Mouse (Mus musculus): ENCODE data around the gene Mphosph6.

Mphosph6 gene

DNA sequence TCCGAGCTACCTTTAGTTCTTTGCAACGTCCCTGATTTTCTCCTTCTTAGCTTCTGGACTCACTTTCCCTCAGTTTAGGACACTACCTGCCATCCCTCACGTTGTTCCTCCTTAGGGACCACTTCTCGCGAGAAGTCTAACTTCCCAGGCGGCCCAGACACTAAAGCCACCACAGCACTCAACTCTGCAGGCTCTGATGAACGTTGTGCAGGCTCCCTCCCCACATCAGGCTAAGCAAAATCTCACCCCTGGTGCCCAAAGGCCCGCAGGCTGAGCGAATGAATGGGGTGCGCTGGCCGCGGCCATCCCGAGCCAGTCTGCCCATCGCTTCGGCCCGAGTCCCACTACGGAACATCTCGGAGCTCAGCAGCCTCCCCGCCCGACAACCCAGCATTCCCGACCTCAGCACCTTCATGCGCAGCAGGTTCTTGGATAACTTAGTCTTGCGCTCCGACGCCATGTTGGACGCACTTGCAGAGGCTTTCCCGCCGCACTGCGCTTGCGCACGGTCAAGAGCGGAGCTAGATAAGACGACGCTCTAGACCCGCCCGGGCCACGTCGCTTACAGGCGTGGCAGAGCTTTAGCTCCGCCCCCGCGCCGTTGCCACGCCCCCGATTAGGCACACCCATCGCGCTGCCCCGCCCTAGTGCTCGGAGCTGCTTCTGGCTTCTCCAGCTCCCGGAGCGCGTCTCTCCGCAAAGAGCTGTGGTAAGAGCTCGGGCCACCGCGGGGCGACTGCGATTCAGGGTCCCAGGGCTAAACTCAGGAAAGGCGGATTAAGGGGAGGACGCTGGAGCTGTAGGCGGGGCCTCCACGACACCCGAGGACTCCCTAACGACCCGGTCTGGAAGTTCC lies at the start of gene Mphosph6:
Gene Mphosph6 (minus strand): TSS at position 501 of the 856 bp plus-strand sequence.
- DNase-seq (ENCODE audit: extremely low spot score, low spot score) = peak; percentile 95

DNA sequence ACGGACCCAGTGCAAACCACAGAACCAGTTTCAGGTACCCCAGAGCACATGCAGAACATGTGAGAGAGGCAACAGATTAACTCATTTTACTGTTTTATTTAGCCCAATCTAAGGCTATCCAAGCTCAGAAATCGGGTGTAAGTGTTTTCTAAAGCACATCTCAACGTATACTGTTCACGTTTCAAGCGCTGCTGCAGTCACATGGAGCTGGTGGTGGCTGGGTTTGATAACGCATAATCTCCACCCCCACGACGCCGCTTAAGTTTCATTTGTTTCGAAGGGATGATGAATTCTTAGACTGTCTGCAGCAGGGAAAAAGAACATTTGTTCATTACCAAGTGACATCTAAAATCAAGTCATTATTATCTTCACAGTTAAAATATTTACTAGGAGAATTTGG lies 48.7 kb upstream of the Mphosph6 start:
- no peak for DNase-seq (ENCODE audit: extremely low spot score, low spot score)

DNA sequence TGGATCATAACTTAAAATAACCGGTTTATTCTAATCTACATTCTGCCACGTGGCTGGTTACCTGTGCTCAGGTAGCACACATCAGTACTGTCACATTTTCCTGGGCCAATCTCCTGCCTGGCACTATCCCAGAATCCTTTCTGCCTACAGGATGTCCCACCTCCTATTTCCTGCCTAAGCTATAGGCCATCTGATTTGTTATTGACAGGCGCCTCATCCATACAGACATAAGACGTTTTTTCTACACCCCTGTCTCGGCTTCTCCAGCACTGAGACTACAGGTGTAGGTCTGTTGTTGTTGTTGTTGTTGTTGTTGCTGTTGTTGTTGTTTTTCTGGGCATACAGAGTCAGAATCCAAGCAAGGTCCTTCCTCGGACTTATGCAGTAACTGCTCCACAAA lies 46.1 kb upstream of the Mphosph6 start:
- DNase-seq (ENCODE audit: extremely low spot score, low spot score) = no peak

DNA sequence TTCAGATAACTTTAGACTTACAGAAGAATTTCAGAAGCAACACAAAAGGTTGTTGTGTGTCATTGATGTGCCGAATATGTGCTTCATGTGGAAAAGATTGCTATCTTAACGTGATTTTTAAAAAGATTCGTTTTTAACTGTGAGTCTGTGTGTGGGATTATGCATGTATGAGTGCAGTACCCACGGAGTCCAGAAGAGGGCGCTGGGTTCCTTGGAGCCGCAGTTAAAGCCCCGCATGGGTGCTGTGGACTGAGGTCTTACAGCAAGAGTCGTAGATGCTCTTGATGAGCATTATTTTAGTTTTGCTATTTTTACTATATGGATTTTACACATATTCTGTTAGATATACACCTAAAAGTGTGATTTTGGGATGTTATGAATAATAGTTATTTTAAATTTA lies 42.0 kb upstream of the Mphosph6 start:
- no peak for DNase-seq (ENCODE audit: extremely low spot score, low spot score)

DNA sequence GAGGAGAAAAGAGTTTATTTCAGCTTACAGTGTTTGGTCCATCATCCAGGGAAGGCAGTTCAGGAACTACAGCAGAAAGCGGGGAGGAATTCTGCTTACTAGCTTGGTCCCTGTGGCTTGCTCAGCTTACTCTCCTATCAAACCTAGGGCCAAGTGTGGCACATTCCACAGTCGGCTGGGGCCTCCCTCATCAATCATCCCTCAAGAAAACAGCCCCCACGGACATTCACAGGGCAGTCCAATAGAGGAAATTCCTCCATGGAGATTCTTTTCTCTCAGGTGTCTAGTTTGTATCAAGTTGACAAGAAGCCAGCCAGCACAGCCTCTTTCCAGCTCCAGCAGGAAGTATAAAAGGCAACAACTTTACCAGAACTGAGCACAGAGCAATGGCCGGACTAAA lies 11.8 kb upstream of the Mphosph6 start:
- DNase-seq (ENCODE audit: extremely low spot score, low spot score) = no peak

DNA sequence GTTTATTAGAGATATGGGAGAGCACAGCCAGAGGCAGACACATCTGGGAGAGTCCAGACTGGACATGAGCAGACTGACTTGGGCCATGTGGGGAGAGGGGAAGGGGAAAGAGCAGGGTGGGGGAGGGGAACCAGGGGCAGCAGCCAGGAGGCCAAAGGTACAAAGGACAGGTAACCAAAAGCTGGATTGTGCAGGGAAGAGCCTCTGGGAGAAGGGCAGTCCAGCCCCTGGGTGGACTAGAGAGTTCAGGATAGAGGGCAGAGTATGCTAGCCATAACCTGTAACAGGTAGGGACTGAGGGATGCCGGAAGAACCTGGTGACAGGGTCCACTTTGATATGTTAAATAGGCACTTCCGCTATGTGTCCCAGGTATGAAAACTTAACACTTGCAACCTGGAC lies 8.9 kb upstream of the Mphosph6 start:
- no peak for DNase-seq (ENCODE audit: extremely low spot score, low spot score)

DNA sequence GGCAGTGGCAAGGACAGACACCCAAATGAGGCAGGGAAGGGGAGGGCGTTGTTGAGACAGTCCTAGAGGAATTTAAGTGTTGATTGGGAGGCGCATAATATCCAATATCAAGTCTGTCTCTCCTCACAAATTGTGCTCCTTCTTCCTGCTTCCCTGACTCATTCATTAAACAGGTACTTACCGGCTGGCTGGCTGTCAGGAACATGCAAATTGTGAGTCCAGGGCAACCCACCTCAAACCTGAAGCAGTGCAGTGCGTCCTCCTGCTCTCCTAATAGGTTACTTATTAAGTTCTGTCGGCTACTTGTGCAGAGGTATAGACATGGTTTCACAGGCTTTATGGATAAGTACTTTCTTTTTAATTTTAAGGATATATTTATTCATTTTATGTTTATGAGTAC lies 3.7 kb upstream of the Mphosph6 start:
- no peak for DNase-seq (ENCODE audit: extremely low spot score, low spot score)

DNA sequence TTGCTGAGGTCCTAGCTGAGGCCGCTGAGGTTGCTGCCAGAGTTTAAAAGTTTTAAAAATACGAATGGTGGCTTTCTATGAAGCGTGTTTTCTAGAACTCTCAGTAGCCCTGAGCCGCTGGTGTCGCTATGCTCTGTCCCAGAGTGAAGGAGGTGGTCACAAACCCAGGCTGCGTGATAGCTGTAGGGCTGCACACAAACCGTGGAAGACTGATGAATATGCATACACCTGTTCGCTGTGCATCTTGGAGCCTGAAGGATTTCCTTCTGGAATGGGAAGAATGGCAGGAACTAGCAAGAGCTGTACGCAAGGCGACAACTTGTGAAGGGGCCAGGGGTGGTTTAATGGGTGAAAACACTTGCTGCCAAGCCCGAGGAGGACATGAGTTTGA lies 551 bp upstream of the Mphosph6 start:
- no peak for DNase-seq (ENCODE audit: extremely low spot score, low spot score)

DNA sequence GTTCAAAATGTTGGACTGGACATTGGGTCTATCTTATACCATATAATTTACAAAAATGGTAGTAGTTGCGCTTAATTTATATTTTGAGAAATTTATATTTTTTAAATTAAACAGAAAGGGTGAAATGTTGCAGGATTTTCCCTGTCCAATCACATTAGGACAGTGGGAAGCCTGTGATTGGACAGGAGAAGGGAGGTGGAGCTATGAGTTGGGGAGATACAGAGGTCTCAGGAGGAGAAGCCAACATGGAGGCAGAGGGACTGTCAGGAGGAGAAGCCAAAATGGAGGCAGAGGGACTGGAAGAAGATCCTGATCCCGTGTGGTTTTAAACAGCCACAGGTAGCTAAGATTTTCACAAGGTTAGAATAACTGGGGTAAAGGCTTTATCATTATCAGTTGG lies 3.7 kb downstream of the Mphosph6 start:
- DNase-seq (ENCODE audit: extremely low spot score, low spot score) = no peak

DNA sequence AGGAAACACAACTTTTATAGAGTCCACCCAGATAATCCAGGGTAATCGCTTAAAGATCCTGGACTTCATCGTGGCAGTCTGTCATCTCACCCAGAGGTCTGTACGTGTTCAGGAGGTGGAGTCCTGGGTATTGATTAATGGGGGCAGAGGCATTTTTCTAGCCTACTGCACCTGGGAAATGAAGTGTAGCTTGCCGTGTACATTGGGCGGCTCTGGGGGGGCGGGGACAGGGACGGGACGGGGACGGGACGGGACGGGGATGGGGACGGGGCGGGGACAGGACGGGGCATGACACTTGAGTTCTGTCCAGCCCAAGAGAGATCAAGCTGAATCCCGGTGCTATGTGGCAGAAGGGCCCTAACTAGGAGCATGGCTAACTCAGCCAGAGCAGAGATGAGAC lies 5.3 kb downstream of the Mphosph6 start:
- DNase-seq (ENCODE audit: extremely low spot score, low spot score) = no peak

DNA sequence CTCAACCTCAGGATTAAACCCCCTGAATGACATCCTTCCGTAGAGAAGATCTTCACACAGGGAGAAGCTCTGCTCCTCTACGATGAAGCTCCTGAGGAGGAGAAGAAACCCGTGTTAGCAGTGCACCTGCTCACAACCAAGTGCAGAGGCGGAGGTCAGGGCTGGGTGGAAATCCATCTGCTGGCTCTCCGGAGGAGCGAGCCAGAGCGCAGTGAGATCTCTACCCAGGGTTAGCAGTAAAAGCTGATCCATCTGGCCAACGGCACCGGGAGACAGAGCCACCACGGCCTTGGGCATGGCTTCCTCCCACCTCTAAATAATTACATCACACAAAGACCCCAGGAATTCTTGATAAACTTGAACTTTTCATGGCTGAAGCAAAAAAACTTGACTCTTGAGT lies 7.2 kb downstream of the Mphosph6 start:
- DNase-seq (ENCODE audit: extremely low spot score, low spot score) = no peak

DNA sequence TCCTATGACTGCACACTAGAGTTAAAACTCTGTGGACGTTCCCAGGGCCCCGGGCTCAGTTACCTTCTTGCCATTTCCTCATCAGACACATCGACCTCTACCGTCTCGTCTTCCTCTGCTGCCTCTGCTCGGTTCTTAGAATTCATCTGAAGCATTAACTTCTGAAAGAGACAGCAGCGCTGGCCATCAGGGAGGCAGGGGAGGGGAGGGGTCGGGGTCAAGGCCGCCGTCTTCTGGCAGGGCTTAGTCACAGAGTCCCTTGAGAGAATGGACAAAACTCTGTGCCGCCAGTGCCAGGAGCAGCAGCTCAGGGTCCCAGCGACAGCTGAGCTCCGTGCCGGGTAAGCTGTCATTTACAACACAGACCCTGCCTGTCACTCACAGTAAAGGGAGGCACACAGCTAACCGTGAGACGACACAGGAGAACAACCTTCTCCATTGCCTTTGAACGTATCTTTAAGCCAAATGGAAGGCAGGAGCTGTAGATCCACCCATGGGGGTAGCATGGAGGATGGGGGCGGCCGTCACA lies 9.1 kb downstream of the Mphosph6 start:
- DNase-seq (ENCODE audit: extremely low spot score, low spot score) = no peak

DNA sequence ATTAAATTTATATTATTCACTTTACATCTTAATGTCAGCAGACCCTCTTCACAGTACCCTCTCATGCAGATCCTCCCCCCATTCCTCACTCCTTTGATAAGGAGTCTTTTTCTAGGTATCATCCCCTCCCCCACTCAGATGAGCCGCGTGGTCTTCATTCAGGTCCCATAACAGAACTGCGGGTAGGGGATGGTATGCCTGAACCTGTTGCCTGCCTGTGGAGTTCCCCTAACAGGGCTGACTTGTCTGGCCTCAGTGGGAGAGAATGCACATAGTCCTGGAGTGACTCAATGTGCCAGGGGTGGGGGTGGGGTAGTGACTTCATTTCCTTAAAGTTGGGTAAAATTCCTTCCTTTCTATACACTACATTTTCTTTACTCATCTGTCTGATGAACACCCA lies 15.3 kb downstream of the Mphosph6 start:
- DNase-seq (ENCODE audit: extremely low spot score, low spot score) = no peak

DNA sequence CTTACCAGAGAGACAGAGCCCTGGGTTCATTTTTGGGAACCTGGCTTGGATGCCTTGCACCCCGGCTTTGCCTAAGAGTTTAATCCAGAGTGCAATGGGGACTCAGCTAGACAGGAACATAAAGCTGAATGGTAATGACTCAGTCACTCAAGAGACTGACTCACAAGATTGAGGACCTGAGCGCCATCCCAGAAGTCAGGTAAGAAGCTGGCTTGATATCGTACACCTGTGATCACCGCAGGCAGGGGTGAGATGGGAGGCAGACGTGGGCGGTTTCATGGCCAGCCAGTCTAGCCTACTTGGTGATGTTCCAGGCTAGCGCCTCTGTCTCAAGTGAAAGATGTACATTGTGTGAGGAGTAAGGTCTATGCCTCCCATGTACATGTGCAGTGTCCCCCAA lies 18.7 kb downstream of the Mphosph6 start:
- no peak for DNase-seq (ENCODE audit: extremely low spot score, low spot score)

DNA sequence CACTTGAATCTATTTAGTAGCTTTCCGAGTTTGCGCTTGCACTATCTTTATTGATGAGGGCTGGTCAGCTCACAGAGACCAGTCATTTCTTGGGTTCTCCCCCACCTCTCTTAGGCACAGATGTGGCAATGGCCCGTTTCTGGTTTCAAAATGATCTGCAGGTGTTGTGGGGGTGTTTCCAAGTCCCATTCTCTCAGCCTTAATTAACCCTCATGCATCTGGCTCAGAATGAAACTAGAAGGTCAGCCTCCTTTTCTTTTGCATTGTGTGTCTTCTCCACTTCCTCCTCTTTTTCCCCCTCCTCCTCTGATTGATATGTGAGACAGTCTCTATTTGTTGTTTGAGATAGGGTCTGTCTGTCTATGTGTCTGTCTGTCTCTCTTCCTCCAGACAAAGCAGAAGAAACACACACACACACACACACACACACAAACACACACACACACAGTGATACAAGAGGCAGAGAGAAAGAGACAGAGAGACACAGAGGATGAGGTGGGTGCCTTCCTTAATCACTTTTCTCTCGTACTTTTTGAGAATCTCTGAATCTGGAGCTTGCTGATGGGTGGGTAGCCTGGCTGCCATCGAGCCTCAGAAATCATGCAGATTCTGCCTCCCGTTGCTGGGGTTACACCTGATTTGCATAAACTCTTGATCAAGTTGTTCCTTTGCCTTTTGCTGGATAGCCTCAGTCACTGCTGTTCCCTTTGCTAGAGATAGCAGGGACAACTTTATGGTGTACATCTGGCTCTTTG lies 20.2 kb downstream of the Mphosph6 start:
- no peak for DNase-seq (ENCODE audit: extremely low spot score, low spot score)

DNA sequence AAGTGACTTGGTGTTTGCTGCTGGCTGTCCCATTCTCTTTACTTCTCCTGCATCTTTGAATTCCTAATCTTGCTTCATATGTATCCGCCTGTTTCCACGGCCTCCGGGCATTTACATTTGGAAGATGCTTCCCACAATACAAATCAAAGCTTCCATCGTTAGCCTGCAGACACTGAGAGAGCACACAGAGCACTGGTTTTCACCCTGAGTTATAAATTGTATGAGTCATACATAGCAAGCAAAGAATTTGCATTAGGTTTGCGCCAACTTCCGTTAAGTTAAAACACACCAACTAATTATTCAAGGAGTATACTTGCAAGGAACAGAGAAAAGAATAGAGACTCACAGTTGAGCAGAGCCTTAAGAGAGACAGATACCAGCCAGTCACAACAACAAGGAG lies 22.4 kb downstream of the Mphosph6 start:
- DNase-seq (ENCODE audit: extremely low spot score, low spot score) = no peak

DNA sequence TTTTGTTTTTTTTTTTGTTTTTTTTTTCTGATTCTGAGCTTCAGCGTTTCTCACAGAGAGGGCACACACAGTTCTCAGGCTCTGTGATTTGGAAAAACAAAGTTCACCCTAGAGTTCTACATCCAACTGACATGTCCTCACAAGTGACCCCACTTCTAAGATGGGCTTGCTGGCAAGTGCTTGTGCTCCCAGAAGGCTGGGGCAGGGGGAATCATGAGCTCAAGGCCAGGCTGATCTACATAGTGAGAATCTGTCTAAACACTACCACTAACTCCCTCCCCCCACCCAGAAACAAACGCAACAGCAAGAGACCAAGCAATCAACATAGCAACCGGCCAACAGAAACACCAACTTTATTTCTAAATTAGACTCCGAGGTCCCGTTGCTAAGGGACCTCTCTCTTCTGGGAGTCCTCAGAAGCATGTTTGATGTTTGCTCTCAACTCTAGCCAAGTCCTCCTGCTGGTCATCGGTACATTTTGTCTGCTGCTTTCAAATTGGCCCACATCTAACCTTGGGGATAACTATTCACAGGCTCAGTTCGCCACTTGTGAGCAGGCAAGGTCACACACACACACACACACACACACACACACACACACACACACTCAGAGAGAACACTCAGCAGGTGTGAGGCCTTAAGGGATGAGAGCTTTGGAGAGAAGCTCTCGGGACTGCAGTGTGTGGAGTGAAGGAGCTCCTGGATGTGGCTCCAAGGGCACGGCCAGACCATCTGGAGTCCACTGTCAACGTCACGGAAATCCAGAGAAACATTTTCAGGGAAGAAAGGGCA lies 23.0 kb downstream of the Mphosph6 start:
- DNase-seq (ENCODE audit: extremely low spot score, low spot score) = no peak

DNA sequence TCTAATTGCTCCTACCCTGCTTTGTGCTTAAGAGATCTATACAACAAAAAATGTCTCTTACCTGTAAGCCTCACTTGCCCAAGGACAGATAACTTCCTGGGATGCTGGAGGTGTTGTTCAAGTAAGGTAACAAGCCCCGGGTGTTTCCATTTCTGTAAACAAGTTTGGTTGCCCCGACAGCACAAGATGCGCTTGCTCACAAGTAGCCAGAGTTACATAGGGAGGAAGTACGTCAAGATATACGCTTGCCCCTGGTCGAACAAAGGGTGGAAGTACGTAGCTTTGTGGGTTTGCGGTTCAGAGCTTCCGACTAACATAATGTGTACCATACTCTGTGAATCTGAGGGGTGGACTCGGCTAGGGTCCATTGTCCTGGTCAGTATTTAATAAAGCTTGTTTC lies 25.7 kb downstream of the Mphosph6 start:
- DNase-seq (ENCODE audit: extremely low spot score, low spot score) = no peak

DNA sequence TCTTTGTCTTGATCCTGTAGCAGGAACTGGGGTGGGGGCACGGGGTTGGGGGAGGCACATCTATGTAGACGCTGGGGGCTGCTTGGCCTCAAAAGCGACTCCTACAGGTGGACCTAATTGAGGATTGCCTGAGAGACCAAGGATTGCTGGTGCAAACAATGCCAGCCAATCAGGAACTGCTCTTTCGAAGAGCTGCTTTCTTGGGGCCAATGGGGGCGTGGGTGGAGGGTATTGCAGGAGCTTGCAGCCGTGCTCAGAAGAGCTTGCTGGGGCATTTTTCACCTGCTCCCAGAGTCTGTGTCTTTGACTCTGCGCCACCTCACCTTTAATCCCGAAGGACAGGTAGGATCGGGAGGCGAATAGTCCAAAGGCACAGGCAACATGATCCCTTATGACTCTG lies 26.1 kb downstream of the Mphosph6 start:
- DNase-seq (ENCODE audit: extremely low spot score, low spot score) = no peak

DNA sequence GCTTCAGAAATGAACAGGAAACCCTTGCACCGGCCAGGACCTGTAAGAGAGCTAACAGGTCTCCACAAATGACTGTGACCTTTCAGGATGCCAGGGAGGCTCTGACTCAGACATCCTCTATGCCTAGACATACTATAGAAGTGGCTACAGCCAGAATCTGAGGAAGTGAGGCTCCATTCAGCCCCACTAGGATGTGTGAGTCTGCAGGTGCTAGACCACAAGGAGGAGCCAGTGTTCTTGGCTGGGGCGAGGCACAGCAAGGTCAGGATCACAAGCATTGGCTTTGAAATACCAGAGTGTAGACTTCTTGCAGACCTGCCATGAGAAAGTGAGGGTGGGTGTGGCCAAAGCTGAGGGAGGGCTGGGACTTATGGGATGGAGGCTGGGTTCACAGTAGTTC lies 29.1 kb downstream of the Mphosph6 start:
- DNase-seq (ENCODE audit: extremely low spot score, low spot score) = no peak

DNA sequence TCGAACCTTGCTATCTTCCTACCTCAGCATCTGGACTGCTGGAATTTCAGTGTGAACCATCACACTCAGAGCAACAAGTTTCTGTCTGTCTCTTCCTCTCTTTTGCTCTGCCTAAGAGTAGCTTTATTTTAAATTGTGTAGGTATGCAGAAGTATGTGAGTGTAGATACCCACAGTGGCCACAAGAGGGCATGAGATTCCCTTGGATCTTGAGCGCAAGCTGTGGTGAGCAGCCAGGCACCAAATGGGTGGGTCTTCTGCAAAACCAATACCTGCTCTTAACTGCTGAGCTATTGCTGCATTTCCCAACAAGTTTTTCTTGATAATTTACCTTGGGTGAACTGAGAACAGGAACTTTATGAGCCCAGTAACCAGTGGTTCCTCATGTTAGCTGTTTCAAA lies 29.6 kb downstream of the Mphosph6 start:
- peak; percentile 38 for DNase-seq (ENCODE audit: extremely low spot score, low spot score)

Data from neural tube, embryonic 10.5 days (tissue).